Mouse (Mus musculus): Measurements from ENCODE around the gene Vrk3.

GRCm38 (mm10) chr7:44789531-44789930, 41.3 kb downstream of the Vrk3 start:
- TF ChIP-seq CTCF (IDR thresholded peaks at IDR 0.05; ENCODE audit: extremely low read depth, insufficient read depth, insufficient read length, insufficient replicate concordance), result no peak
- no peak for TF ChIP-seq POLR2A (IDR thresholded peaks at IDR 0.05; ENCODE audit: low read depth, low read length)
